ENCODE assay signal across 30 mouse cellular contexts in genomic region chr8:115133711-115134218, GRCm38 (mm10).
DNase-seq lines count a peak whose midpoint lies in the region; ATAC-seq lines count a peak whose summit lies in the region.
"Had no signal": no experiment of that assay in that cellular context is flagged by ENCODE, and none has a peak within 500 bp of the region (broad histone marks: within the 10 kb centered on the region; RNA-seq: fewer than 3 reads in every experiment).

No protein-coding gene starts in this region.

- no peaks in the 10 kb centered on the region for H3K36me3 ChIP-seq in forebrain, embryonic 11.5 days (ENCODE audit: control insufficient read depth, insufficient read depth, low read length)
- no peaks in the 10 kb centered on the region for H3K36me3 ChIP-seq in forebrain, embryonic 10.5 days (replicated peaks)
- no peaks in the 10 kb centered on the region for H3K36me3 ChIP-seq in neural tube, embryonic 11.5 days (ENCODE audit: control insufficient read depth, insufficient read depth, low read length)
- no peaks in the 10 kb centered on the region for H3K36me3 ChIP-seq in neural tube, embryonic 13.5 days
- H3K36me3 ChIP-seq: embryonic facial prominence, embryonic 13.5 days; G1E; heart, embryonic 12.5 days; hindbrain, embryonic 13.5 days; limb, embryonic 12.5 days; liver, embryonic 15.5 days; lung, embryonic 15.5 days had no signal

- H3K27ac ChIP-seq in forebrain, embryonic 11.5 days (ENCODE audit: low read depth, low read length) = no peak overlapping the region
- H3K27ac ChIP-seq in forebrain, embryonic 10.5 days = no peak overlapping the region
- H3K27ac ChIP-seq in neural tube, embryonic 11.5 days (ENCODE audit: low read depth, low read length) = no peak overlapping the region
- H3K27ac ChIP-seq in neural tube, embryonic 13.5 days (replicated peaks) = peak overlapping the region; percentile 18; the same call in 1 of the 2 replicates
- H3K27ac ChIP-seq: embryonic facial prominence, embryonic 13.5 days; hindbrain, embryonic 13.5 days; limb, embryonic 12.5 days; liver, embryonic 15.5 days; lung, embryonic 15.5 days had no signal

- no peak overlapping the region for H3K4me3 ChIP-seq in forebrain, embryonic 11.5 days (ENCODE audit: low read depth, low read length)
- no peak overlapping the region for H3K4me3 ChIP-seq in forebrain, embryonic 10.5 days
- H3K4me3 ChIP-seq in neural tube, embryonic 11.5 days (ENCODE audit: low read depth, low read length) = no peak overlapping the region
- H3K4me3 ChIP-seq in neural tube, embryonic 13.5 days = no peak overlapping the region
- H3K4me3 ChIP-seq: embryonic facial prominence, embryonic 13.5 days; erythroblast, embryonic 14.5 days; heart, embryonic 12.5 days; hindbrain, embryonic 13.5 days; limb, embryonic 12.5 days; liver, embryonic 15.5 days; lung, embryonic 15.5 days had no signal

- 47% methylated on average over 7 of the region's 7 CpGs for WGBS in forebrain, embryonic 11.5 days
- WGBS in forebrain, embryonic 10.5 days = 61% methylated on average over 7 of the region's 7 CpGs
- 39% methylated on average over 7 of the region's 7 CpGs for WGBS in neural tube, embryonic 11.5 days
- 18% methylated on average over 7 of the region's 7 CpGs for WGBS in neural tube, embryonic 13.5 days

- no peaks in the 10 kb centered on the region; the same call in 1 of the 2 replicates for H3K4me1 ChIP-seq in forebrain, embryonic 11.5 days (replicated peaks; ENCODE audit: control insufficient read depth, insufficient read depth, low read length)
- peaks cover 19% of the 10 kb centered on the region for H3K4me1 ChIP-seq in forebrain, embryonic 10.5 days
- no peaks in the 10 kb centered on the region for H3K4me1 ChIP-seq in neural tube, embryonic 11.5 days (ENCODE audit: control insufficient read depth, insufficient read depth, low read length)
- peaks cover 17% of the 10 kb centered on the region for H3K4me1 ChIP-seq in neural tube, embryonic 13.5 days (replicated peaks)
- H3K4me1 ChIP-seq: heart, embryonic 12.5 days; limb, embryonic 12.5 days; liver, embryonic 15.5 days; lung, embryonic 15.5 days had no signal

- no peak overlapping the region for H3K4me2 ChIP-seq in forebrain, embryonic 11.5 days (ENCODE audit: low read depth, low read length, severe bottlenecking)
- H3K4me2 ChIP-seq in neural tube, embryonic 11.5 days (ENCODE audit: low read depth) = no peak overlapping the region
- H3K4me2 ChIP-seq in neural tube, embryonic 13.5 days = 0 out of 2 replicates have a peak overlapping the region, but pooled peaks have one; percentile 1
- H3K4me2 ChIP-seq: embryonic facial prominence, embryonic 13.5 days; heart, embryonic 12.5 days; hindbrain, embryonic 13.5 days; limb, embryonic 12.5 days; liver, embryonic 15.5 days; lung, embryonic 15.5 days; midbrain, embryonic 11.5 days had no signal

- no peak for DNase-seq in forebrain, embryonic 11.5 days (ENCODE audit: low spot score)
- DNase-seq in forebrain, embryonic 10.5 days (ENCODE audit: extremely low spot score, low spot score) = no peak
- DNase-seq in neural tube, embryonic 11.5 days (ENCODE audit: low spot score) = peak; percentile 19
- DNase-seq in neural tube, embryonic 10.5 days (ENCODE audit: extremely low spot score, low spot score) = no peak
- no peak for DNase-seq in kidney, adult 9 months
- no peak for DNase-seq in right cerebral cortex, adult 2 months (ENCODE audit: low spot score in 2 of 2)
- DNase-seq: adrenal gland, postnatal 10 days; cerebellum, adult 11 months; cerebellum, adult 9-10 months; embryo, embryonic 11 days; gastrocnemius, postnatal 25 days; heart, adult 18-20 months; heart, postnatal 4 days; kidney, adult 8-10 months; kidney, postnatal 10 days; right cerebral cortex, postnatal 4 days; thymus, adult 2 months; thymus, postnatal 36 days had no signal

- H3K27me3 ChIP-seq in forebrain, embryonic 11.5 days (ENCODE audit: control insufficient read depth, insufficient read depth, low read length) = no peaks in the 10 kb centered on the region
- H3K27me3 ChIP-seq in forebrain, embryonic 10.5 days (ENCODE audit: poor library complexity, severe bottlenecking) = peaks cover 29% of the 10 kb centered on the region
- no peaks in the 10 kb centered on the region for H3K27me3 ChIP-seq in neural tube, embryonic 11.5 days (ENCODE audit: control insufficient read depth, insufficient read depth, low read length)
- no peaks in the 10 kb centered on the region; the same call in 1 of the 2 replicates for H3K27me3 ChIP-seq in neural tube, embryonic 13.5 days
- H3K27me3 ChIP-seq: embryonic facial prominence, embryonic 13.5 days; heart, embryonic 12.5 days; liver, embryonic 15.5 days; lung, embryonic 15.5 days; Patski had no signal

- ATAC-seq in forebrain, embryonic 11.5 days (replicated peaks; ENCODE audit: low FRiP score) = 0 out of 2 replicates have a peak, but pooled peaks have one; percentile 30
- ATAC-seq in neural tube, embryonic 11.5 days (ENCODE audit: insufficient read depth, low FRiP score, low TSS enrichment) = no peak
- ATAC-seq in neural tube, embryonic 13.5 days (ENCODE audit: low read depth) = no peak
- ATAC-seq: intestine, embryonic 16.5 days; Patski had no signal

- no peak overlapping the region for H3K9ac ChIP-seq in forebrain, embryonic 11.5 days (ENCODE audit: low read length)
- H3K9ac ChIP-seq in neural tube, embryonic 11.5 days (ENCODE audit: low read length) = no peak overlapping the region
- no peak overlapping the region for H3K9ac ChIP-seq in neural tube, embryonic 13.5 days
- H3K9ac ChIP-seq: embryonic facial prominence, embryonic 13.5 days; heart, embryonic 12.5 days; hindbrain, embryonic 13.5 days; limb, embryonic 12.5 days; liver, embryonic 15.5 days; lung, embryonic 15.5 days had no signal

- H3K9me3 ChIP-seq in forebrain, embryonic 11.5 days (ENCODE audit: control insufficient read depth, low read length) = no peaks in the 10 kb centered on the region
- no peaks in the 10 kb centered on the region for H3K9me3 ChIP-seq in forebrain, embryonic 10.5 days
- no peaks in the 10 kb centered on the region for H3K9me3 ChIP-seq in neural tube, embryonic 11.5 days (ENCODE audit: control insufficient read depth, low read length)
- no peaks in the 10 kb centered on the region for H3K9me3 ChIP-seq in neural tube, embryonic 13.5 days
- H3K9me3 ChIP-seq: embryonic facial prominence, embryonic 13.5 days; hindbrain, embryonic 13.5 days; limb, embryonic 12.5 days; liver, embryonic 15.5 days; lung, embryonic 15.5 days had no signal
